Mouse (Mus musculus) neural tube, embryonic 10.5 days (tissue): ENCODE data around the gene Cyfip2.

ENCODE experiments used
- DNase-seq: peaks from one replicate; pipeline ENCODE4 v3.0.0-alpha.2; 2017; ENCODE audit warnings: low spot score; ENCODE audit errors: extremely low spot score

The Cyfip2 gene

DNA sequence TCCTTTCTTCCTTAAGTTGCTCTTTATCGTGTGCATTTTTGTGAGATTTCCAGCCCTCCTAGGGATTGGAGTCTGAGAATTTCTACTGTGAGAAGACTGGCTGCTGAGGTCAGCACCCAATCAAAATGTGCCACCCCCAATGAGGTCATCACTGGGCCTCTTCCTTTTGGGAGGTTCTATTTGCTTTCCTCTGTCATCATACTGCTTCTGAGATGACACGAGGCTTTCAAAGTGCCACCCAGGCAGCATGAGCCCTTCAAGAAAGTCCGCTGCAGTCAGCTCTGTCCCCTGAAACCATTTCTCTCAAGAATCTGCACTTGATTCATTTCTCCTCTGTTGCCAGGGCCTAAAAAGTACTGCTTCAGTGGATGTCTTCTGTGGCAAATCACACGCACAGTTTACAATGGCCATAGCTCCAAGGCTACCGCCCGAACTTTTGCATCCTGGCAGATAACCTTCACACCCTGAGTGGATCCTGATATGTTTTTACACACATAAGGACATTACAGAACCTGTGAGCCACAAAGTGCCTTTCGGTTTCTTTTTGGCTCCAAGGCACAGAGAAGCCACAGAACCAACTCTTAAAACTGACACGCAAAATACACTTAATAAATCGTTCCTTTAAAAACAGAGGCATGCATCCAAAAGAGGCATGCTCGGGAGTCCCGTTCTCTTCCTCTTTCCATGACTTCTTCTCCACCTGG, 4.2 kb downstream of the Cyfip2 start:
- no peak for DNase-seq

- DNase-seq: no peak
Measured at GRCm38 (mm10) chr11:46307768-46308167, 4.9 kb downstream of the Cyfip2 start.

- no peak for DNase-seq
Measured at GRCm38 (mm10) chr11:46306776-46307175, 5.9 kb downstream of the Cyfip2 start.

- no peak for DNase-seq
Measured at GRCm38 (mm10) chr11:46305881-46306520, 6.7 kb downstream of the Cyfip2 start.

GRCm38 (mm10) chr11:46304864-46305710, 7.6 kb downstream of the Cyfip2 start:
- DNase-seq: no peak

DNA sequence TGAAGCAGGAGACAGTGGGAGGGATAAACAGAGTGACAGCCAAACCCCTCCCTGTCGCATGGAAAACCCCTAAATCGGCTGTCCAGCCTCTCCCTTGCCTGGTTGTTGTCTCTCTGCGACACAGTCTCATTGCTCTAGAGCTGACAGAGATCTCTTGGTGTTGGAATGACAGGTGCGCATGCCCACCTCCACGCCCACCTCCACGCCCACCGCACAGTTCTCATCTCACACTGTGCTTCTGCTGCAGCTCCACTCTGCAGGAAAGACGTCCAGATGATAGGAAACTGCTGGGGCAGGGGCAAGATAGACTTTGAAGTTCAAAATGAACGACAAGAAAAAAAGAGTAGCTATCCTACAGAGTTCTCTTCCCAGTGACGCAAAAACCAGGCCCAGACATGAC, 8.6 kb downstream of the Cyfip2 start:
- no peak for DNase-seq

DNA sequence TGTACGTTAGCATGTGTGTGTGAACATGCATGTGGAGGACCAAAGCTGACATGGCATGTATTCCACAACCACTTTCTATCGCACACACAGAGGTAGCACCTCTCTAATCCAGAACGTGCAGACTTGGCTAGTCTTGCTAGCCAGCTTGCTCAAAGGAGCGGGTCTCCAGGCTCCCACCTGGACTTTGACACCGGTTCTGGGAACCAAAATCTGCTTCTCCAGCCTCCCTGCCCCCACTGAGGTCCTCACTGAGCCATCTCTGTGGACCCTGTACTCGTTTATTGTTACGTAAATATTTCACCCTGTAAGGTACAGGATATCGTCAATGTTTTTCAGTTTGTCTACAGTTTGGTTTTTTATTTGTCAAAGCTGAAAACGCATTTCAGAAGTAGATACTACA, 10.2 kb downstream of the Cyfip2 start:
- no peak for DNase-seq

GRCm38 (mm10) chr11:46301579-46302248, 10.9 kb downstream of the Cyfip2 start:
- no peak for DNase-seq

DNA sequence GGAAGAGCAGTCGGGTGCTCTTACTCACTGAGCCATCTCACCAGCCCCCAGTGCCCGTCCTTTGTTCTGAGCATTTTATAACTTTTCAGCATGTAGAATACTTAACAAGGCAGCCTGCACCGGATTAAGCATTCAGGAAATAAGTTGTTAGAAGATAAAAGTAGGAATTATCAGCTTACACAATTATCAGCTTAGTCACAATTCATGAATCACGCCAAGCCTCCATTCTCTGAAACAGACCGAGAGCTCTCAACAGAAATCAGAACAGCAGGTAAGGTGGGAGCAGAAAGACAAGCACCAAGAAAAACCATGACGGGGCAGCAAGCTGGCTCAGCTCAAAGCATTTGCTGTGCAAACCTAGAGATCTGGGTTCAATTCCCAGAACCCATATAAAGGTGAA, 12.8 kb downstream of the Cyfip2 start:
- no peak for DNase-seq

DNA sequence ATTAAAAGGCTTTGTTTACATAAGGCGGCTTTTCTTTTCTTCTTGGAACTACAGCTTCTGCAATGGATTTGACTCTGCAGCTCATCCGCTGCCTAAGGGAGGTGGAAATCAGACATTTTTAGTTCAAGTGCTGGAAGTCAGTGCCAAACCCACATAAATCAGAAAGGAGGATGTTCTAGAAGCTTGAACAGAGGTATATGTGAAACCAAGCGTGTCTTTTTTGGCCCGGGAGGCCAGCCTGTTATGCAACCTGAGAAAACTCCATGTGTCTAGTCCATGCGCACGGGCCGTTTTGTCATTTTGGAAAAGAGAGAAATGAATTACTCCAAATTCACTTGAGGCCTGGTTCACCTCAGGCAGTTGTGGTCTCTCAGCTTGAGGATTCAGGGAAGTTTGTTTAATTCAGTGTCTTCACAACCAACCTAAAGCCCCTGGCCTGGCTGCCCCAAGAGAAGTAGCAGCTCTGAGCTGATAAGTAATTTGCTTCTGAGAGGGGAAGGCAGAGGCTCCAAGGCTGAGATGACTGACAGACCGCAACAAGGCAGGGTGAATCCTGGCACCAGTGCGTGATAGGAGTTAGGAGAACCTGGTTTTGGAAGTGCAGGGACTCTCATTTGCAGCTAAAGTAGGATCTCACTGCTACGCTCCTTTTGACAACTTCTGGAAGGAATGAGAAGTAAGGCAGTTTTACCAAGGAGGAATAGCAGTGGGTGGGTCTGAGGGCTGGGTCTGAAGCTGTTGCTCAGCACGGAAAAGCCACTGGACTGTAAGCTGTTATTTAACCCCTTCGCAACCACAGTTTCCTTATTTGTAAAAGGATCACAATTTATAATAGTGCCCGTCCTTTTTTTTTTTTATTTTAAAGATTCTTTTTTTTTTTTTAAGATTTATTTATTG, 13.5 kb downstream of the Cyfip2 start:
- DNase-seq: no peak

GRCm38 (mm10) chr11:46294390-46294789, 18.3 kb downstream of the Cyfip2 start:
- no peak for DNase-seq

- no peak for DNase-seq
Measured at GRCm38 (mm10) chr11:46293491-46293890, 19.2 kb downstream of the Cyfip2 start.

DNA sequence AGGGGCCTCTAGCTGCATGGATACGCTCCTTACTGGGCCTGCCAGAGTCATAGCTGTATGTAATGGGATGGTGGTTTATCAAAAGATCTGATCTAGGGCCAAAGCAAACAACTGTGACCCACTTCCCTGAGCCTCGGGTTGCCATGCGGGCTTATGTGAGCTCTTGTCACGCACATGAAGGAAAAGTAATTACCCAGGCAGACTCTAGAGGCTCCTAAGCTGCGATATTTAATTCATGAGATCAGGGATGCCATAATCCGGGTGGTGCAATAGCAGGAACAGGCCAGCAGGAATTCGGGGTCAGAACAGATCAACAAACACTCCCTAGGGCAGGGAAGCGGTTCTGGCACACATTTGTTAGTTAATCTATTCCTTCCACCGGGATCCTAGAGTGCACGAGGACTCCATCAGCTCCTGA, 21.7 kb downstream of the Cyfip2 start:
- DNase-seq: no peak

DNA sequence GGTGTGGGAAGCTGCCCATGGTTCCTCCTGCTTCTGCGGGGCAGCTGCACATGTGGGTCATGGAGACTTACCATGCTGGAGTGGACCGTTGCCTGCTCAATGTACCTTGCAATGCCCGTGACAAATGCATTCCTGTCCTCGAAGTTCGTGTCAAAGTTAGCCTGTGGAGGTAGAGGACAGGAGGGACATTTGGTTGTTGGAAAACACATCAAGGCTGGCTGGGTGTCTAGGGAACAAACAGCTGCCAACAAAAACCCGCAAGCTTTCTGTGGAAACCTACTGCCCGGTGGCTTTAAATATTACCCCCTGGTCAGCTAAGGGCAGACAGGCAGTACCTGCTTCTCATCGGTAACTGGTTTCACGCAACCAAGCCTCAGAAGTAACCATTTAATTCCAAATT, 23.1 kb downstream of the Cyfip2 start:
- DNase-seq: no peak

- no peak for DNase-seq
Measured at GRCm38 (mm10) chr11:46289022-46289421, 23.6 kb downstream of the Cyfip2 start.

- DNase-seq: no peak
Measured at GRCm38 (mm10) chr11:46288091-46288490, 24.6 kb downstream of the Cyfip2 start.

DNA sequence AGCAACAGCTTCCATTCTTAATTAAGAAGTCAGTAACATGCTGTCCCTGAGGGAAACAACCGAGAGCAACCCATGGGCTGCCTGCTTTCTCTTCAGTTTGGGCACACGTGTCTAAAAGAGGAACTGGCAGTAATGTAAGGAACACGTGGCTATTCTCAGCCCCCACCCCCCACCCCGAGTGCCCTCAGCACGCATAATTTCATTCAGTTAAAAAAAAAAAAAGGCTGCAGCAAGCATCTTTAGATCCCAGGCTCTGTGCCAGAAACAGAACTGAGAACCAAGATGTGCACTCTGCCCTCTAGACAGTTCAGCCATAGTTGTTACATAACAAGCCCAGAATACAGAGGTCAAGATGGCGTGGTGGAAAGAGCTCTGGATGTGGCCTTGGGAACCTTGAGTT, 25.9 kb downstream of the Cyfip2 start:
- DNase-seq: no peak

DNA sequence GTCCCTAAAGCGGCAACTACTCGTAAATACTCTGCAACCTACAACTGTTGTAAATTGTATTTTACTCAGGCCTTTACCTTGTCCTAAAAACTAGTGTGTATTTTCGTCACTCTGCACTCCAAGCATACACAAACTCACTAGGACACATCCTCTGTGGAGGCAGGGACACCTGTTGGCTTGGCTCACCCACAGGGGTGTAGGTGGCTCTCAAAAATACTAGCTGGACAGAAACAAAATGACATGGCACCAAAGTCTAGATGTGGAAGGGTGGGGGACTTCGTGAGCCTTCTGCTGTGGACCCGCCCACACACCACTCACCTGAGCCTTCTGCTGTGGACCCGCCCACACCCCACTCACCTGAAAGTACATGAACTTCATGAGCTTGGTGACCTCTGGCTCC, 28.9 kb downstream of the Cyfip2 start:
- no peak for DNase-seq

DNA sequence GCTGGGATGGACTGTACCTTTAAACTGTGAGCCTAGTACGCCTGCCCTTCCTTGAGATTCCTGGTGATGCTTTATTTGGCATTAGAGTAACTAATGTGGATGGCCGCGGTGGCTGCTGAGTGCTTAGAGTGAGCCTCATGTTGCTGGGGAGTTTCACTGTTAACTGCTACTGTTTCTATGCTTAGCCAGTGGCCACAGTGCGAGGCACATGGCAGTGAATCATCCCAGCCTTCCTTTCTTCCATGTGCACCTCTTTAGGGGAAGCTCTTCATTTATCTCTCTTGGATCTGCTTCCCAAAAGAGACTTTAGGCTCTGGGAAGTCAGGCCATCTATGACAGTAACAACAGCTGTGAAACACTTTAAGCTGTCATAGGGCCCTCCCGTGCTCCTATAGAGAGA, 30.0 kb downstream of the Cyfip2 start:
- no peak for DNase-seq

GRCm38 (mm10) chr11:46278709-46279108, 34.0 kb downstream of the Cyfip2 start:
- DNase-seq: no peak

- no peak for DNase-seq
Measured at GRCm38 (mm10) chr11:46278140-46278539, 34.5 kb downstream of the Cyfip2 start.
